Mouse (Mus musculus) embryo, embryonic 11 days (tissue): ENCODE measurements around the gene 4933402J07Rik.

Experiments
- DNase-seq: peaks from one replicate; pipeline ENCODE4 v3.0.0-alpha.2; 2015

The 4933402J07Rik gene

DNA sequence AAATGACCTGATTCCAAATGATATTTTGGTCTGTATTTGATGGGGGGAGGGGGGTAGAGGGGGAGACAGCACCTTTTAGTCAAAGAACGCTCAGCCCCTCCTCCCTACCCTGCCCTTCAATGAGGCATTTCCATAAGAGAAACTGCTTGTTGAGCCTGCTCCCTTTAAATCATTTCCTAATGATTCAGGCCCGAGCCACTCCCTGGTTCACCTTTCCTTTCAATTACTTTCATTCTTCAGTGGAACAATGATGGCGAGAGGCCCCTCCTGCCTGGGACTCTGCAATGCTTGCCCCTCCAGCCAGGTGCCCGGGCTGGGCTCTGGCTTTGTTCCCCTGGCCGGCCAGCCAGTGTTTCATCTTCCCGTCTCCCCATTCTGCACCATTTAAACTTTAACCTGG, 66.0 kb downstream of the 4933402J07Rik start:
- DNase-seq, result no peak

DNA sequence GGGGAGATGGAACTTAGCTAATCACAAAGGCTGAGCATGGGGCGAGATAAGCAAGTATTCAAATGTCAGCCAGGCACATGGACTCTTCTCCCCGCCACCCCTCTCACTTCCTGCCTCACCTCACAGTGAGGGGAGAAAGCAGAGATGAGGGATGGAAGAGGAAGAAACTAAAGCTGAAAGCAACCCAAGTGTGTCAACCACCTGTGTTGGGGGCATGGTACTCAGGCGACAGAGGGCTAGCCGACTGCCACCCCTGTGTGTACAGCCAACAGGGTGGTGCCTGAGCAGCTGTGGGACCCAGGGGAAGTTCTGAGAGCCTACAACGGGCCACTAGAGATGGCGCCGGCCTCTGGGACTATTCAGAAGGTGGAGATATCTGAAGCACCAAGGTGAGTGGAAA, 68.1 kb downstream of the 4933402J07Rik start:
- no peak for DNase-seq

DNA sequence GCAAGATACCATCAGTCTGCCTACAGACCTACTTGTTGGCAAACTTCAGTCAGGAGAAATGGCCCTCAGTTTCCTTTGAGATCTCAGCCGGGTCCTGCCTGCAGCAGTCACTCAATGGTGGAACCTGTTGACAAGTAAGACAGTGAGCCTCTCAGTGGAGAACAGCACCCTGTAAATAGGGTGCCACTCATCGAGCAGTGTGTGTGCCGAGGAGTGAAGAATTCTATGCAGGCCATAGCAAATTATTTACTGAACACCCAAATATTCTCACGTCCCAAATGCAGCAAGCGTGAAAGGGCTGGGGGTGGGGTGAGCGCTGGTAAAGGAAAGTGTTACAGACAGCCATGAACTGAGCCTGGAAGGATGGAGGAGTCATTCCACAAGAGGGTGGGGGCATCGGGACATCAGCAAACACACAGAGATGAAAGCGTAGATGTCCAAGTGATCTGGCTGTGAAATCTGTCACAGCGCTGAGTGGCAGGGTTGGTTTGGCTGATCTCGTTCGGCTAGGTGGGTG, 72.6 kb downstream of the 4933402J07Rik start:
- DNase-seq, result no peak
